Mouse (Mus musculus): ENCODE measurements around the gene Snta1. TPM values are rescaled to one million over a fixed set of nuclear protein-coding genes. Genes with fewer than 3 reads are reported as not detected.

Gene Snta1
- polyA plus RNA-seq (2017; shearing (Covaris generic)): not detected

GRCm38 (mm10) chr2:154407643-154408445, at the start of gene Snta1:
Gene Snta1 (minus strand): TSS chr2:154408099.

GRCm38 (mm10) chr2:154436458-154437190, 28.7 kb upstream of the Snta1 start, which contains the start of gene Cbfa2t2:
Gene Cbfa2t2 (plus strand): TSS chr2:154436481.

GRCm38 (mm10) chr2:154372842-154373500, 34.9 kb downstream of the Snta1 start, which contains the start of gene Cdk5rap1:
Gene Cdk5rap1 (minus strand): TSS chr2:154373010.

Other genes with a start within 250 kb of the Snta1 start
- not detected for gene Bpifa5, start 245.5 kb downstream of the Snta1 start, polyA plus RNA-seq (2017; shearing (Covaris generic))
- not detected for gene Bpifb1, start 217.3 kb downstream of the Snta1 start, polyA plus RNA-seq (2017; shearing (Covaris generic))
- gene Bpifb5, start 184.4 kb downstream of the Snta1 start, polyA plus RNA-seq (2017; shearing (Covaris generic)): not detected
- gene Bpifb9a, start 150.2 kb downstream of the Snta1 start, polyA plus RNA-seq (2017; shearing (Covaris generic)): not detected
- not detected for gene Bpifb9b, start 100.9 kb downstream of the Snta1 start, polyA plus RNA-seq (2017; shearing (Covaris generic))
- gene Cdk5rap1, start 35.1 kb downstream of the Snta1 start, polyA plus RNA-seq (2017; shearing (Covaris generic)): 17.7 TPM
- gene Cbfa2t2, start 28.4 kb upstream of the Snta1 start, polyA plus RNA-seq (2017; shearing (Covaris generic)): 11.5 TPM
- gene 1700003F12Rik, start 139.0 kb upstream of the Snta1 start, polyA plus RNA-seq (2017; shearing (Covaris generic)): not detected
- gene Actl10, start 143.7 kb upstream of the Snta1 start, polyA plus RNA-seq (2017; shearing (Covaris generic)): not detected
- 1.1 TPM for gene Necab3, start 150.8 kb upstream of the Snta1 start, polyA plus RNA-seq (2017; shearing (Covaris generic))
- 1.9 TPM for gene E2f1, start 161.8 kb upstream of the Snta1 start, polyA plus RNA-seq (2017; shearing (Covaris generic))
- 25.2 TPM for gene Pxmp4, start 195.6 kb upstream of the Snta1 start, polyA plus RNA-seq (2017; shearing (Covaris generic))
- 0.56 TPM for gene Zfp341, start 205.2 kb upstream of the Snta1 start, polyA plus RNA-seq (2017; shearing (Covaris generic))
- not detected for gene 4930519P11Rik, start 205.3 kb upstream of the Snta1 start, polyA plus RNA-seq (2017; shearing (Covaris generic))
- gene Chmp4b, start 243.6 kb upstream of the Snta1 start, polyA plus RNA-seq (2017; shearing (Covaris generic)): 5.4 TPM